Mouse (Mus musculus) cerebellum, adult 2 months (tissue): ENCODE data around the gene Whrn. TPM values are rescaled to one million over a fixed set of nuclear protein-coding genes. Genes with fewer than 3 reads are reported as not detected.

Experiments
- DNase-seq, 2 experiments: peaks; one replicate each; pipeline ENCODE4 v3.0.0; 2021
- H3K27ac ChIP-seq: fragments of 200-500 bp; 2 replicates; pipeline ENCODE4 v1.5.1; 2012; ENCODE audit warnings: low read length, control low read depth, inconsistent platforms; ENCODE audit not compliant: insufficient read depth
- H3K27me3 ChIP-seq: fragments of 200-500 bp; 2 replicates; pipeline ENCODE4 v1.6.1; 2012; ENCODE audit warnings: inconsistent platforms, mild to moderate bottlenecking, low read length, moderate library complexity; ENCODE audit not compliant: control insufficient read depth, insufficient read depth
- H3K4me1 ChIP-seq: fragments of 200-500 bp; 2 replicates; pipeline ENCODE4 v1.6.1; 2011; ENCODE audit warnings: low read length; ENCODE audit not compliant: control insufficient read depth, insufficient read depth
- H3K4me3 ChIP-seq: fragments of 200-500 bp; replicated peaks from 2 replicates; pipeline ENCODE3; 2011; ENCODE audit warnings: mild to moderate bottlenecking, low read depth, low read length, control low read depth; ENCODE audit not compliant: insufficient read depth
- CTCF ChIP-seq: fragments of 200-500 bp; IDR thresholded peaks from 2 replicates; pipeline ENCODE4 v1.5.1; 2011; ENCODE audit warnings: low read depth, mild to moderate bottlenecking, control low read depth, low read length, moderate library complexity, borderline replicate concordance; ENCODE audit not compliant: insufficient read depth
- POLR2A ChIP-seq: fragments of 200-500 bp; IDR thresholded peaks from 2 replicates; pipeline ENCODE4 v1.6.1; 2011; ENCODE audit warnings: low read length, control low read depth, borderline replicate concordance; ENCODE audit not compliant: insufficient read depth
- WGBS: fragments of 180-500 bp; shearing (Covaris S2); methylation state at CpG from one replicate; pipeline ENCODE4 v1.1.7; 2018; 5-methylcytosine and 5-hydroxymethylcytosine counted together
- polyA plus RNA-seq: library from polyadenylated mRNA; depleted of rRNA; stranded (reverse); fragments of >200 nt; gene quantifications from 2 replicates; pipeline ENCODE4 v1.2.3, GENCODE M21; 2012

Whrn gene
- polyA plus RNA-seq, 1 experiment = 91.9 TPM

GRCm38 (mm10) chr4:63437119-63437815, 58.5 kb downstream of the Whrn start:
- Histone ChIP-seq H3K4me3 (no peak overlapping the region), H3K27me3 (no peaks in the 10 kb centered on the region), H3K4me1 (peaks cover 6% of the 10 kb centered on the region), H3K27ac (no peak overlapping the region)
- no peak for DNase-seq
- WGBS = 81% methylated on average over 16 of the region's 16 CpGs
- TF ChIP-seq CTCF (no peak), POLR2A (no peak)

- no peak overlapping the region for H3K4me3 ChIP-seq
- H3K4me1 ChIP-seq = no peaks in the 10 kb centered on the region; the same call in 1 of the 2 replicates
- 81% methylated on average over 9 of the region's 9 CpGs for WGBS
- no peaks in the 10 kb centered on the region for H3K27me3 ChIP-seq
- H3K27ac ChIP-seq = no peak overlapping the region
- DNase-seq = no peak
- TF ChIP-seq POLR2A (no peak), CTCF (no peak)
These were observed 60.4 kb downstream of the Whrn start for GRCm38 (mm10) chr4:63435402-63435801.

GRCm38 (mm10) chr4:63431098-63431497, 64.7 kb downstream of the Whrn start:
- no peak for TF ChIP-seq POLR2A
- no peak for TF ChIP-seq CTCF
- Histone ChIP-seq H3K4me3 (no peak overlapping the region), H3K27me3 (no peaks in the 10 kb centered on the region), H3K4me1 (no peaks in the 10 kb centered on the region; the same call in 1 of the 2 replicates), H3K27ac (no peak overlapping the region)
- WGBS = 36% methylated on average over 5 of the region's 5 CpGs
- no peak for DNase-seq

- no peak for TF ChIP-seq POLR2A
- no peak for TF ChIP-seq CTCF
- no peak overlapping the region for H3K4me3 ChIP-seq
These were observed 65.4 kb downstream of the Whrn start for GRCm38 (mm10) chr4:63430357-63430756.

GRCm38 (mm10) chr4:63426308-63426707, 69.5 kb downstream of the Whrn start:
- TF ChIP-seq CTCF (no peak), POLR2A (no peak)
- WGBS = 89% methylated on average over 8 of the region's 8 CpGs
- no peak for DNase-seq
- H3K4me1 ChIP-seq = peaks cover 15% of the 10 kb centered on the region
- no peaks in the 10 kb centered on the region for H3K27me3 ChIP-seq
- no peak overlapping the region for H3K4me3 ChIP-seq
- H3K27ac ChIP-seq = no peak overlapping the region

More at GRCm38 (mm10) chr4:63430357-63430756, 65.4 kb downstream of the Whrn start:
- 50% methylated on average over 3 of the region's 3 CpGs for WGBS
- DNase-seq = no peak
- H3K27ac ChIP-seq = no peak overlapping the region
- no peaks in the 10 kb centered on the region for H3K4me1 ChIP-seq
- no peaks in the 10 kb centered on the region for H3K27me3 ChIP-seq

- WGBS = 15% methylated on average over 5 of the region's 5 CpGs
- TF ChIP-seq POLR2A = no peak
- TF ChIP-seq CTCF = no peak
These were observed 72.0 kb downstream of the Whrn start for GRCm38 (mm10) chr4:63423811-63424210.

GRCm38 (mm10) chr4:63423231-63423630, 72.6 kb downstream of the Whrn start:
- Histone ChIP-seq H3K4me1 (peaks cover 15% of the 10 kb centered on the region), H3K27me3 (no peaks in the 10 kb centered on the region), H3K27ac (no peak overlapping the region), H3K4me3 (no peak overlapping the region)
- WGBS = 75% methylated on average over 1 of the region's 1 CpGs
- TF ChIP-seq CTCF (no peak), POLR2A (no peak)
- DNase-seq = no peak

More at GRCm38 (mm10) chr4:63423811-63424210, 72.0 kb downstream of the Whrn start:
- Histone ChIP-seq H3K27me3 (no peaks in the 10 kb centered on the region), H3K4me3 (no peak overlapping the region), H3K27ac (no peak overlapping the region), H3K4me1 (peaks cover 15% of the 10 kb centered on the region)
- peak in 1 of 2 experiments; percentile 40 for DNase-seq
